Mouse (Mus musculus): ENCODE data around the gene Grap2. TPM values are rescaled to one million over a fixed set of nuclear protein-coding genes. Genes with fewer than 3 reads are reported as not detected.
A peak's percentile ranks its signal among the peaks of the same experiment; 100 is the strongest.

Grap2 gene
- polyA plus RNA-seq (2015; fragmentation: Nextera tagmentation; extraction: Ambion mirVana): 0.97 and 1.3 TPM in 2 replicates

DNA sequence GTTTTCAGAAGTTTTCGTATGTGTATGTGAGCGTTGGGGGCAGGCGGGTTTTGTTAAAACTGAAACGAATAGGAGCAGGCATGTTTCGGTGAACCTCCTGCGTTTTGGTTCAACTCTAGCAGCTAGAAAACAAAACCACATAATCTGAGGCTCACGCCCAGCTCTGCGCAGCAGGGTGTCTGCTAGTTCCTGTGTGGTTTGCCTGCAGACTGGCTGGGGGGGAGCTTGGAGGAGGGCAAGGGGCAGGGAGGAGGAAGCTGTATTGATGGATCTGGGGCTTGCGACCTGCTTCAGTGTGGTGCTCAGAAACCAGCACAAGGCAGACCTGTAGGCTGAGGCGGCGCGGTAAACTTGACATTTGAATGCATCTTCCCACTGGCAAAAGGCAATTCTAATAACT lies at the start of gene Grap2:
Grap2 (plus strand) TSS at position 304 of the 400 bp plus-strand sequence.
- Histone ChIP-seq H3K9me3 (no peaks in the 10 kb centered on the region), H3K36me3 (no peaks in the 10 kb centered on the region), H3K4me2 (no peak within 1 kb of the TSS), H3K27me3 (0 out of 2 replicates have a peak, but pooled peaks cover 10% of the 10 kb centered on the region), H3K9ac (no peak within 1 kb of the TSS), H3K4me1 (replicated peaks) (peaks cover 3% of the 10 kb centered on the region), H3K27ac (no peak within 1 kb of the TSS), H3K4me3 (no peak within 1 kb of the TSS)
- 58% methylated on average over 12 of the region's 12 CpGs for WGBS
- ATAC-seq (ENCODE audit: low FRiP score): no peak

DNA sequence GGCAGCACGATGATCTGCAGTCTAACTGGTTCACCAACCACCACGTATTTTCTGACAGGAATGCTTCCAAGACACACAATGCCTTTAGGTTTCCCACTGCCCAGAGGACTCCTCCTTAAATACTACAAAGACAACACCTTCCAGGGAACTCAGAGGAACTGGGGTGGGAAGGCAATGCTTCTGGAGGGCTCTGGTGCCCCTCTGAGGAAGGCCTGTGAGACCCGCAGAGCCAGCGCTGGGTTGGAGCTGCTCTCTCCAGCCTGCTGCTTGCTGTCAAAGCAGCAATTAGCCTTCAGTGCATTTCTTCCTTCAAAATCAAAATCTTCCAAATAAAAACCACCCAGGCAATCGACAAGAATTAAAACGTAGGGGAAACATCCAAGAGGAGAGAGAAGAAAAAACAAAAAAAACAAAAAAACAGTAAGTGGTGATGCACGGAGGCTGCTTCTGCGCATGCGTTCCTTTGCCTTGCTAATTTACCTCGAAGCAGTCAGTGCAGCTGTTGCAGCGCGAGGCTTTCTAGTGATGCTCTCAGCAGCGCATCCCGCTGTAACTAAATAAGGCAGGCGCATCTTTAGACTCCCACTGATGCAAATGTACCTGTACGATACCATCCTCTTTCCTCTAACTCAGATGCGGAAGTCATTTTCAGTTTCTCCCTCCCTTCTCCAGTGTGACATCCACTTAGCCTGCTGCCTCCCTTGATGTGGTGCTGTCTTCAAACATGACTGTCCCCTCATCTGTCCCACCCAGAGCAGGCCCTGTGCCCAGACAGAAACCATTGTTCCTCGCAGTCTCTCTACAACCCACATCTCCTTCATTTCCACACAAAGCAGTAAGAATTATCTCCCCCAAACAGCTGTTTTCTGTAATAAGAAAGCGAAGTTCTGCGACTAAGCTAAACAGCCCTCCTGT lies 42.2 kb upstream of the Grap2 start:
- H3K4me1 ChIP-seq (replicated peaks): peaks cover 15% of the 10 kb centered on the region; the same call in 1 of the 2 replicates
- H3K27me3 ChIP-seq: 0 out of 2 replicates have a peak, but pooled peaks cover 3% of the 10 kb centered on the region
- no peaks in the 10 kb centered on the region for H3K9me3 ChIP-seq
- peak overlapping the region; percentile 36 for H3K9ac ChIP-seq
- ATAC-seq (ENCODE audit: low FRiP score): no peak
- peak overlapping the region; percentile 29 for H3K4me2 ChIP-seq
- H3K4me3 ChIP-seq: no peak overlapping the region
- no peaks in the 10 kb centered on the region for H3K36me3 ChIP-seq
- 36% methylated on average over 20 of the region's 20 CpGs for WGBS
- 0 out of 2 replicates have a peak overlapping the region, but pooled peaks have one; percentile 36 for H3K27ac ChIP-seq

DNA sequence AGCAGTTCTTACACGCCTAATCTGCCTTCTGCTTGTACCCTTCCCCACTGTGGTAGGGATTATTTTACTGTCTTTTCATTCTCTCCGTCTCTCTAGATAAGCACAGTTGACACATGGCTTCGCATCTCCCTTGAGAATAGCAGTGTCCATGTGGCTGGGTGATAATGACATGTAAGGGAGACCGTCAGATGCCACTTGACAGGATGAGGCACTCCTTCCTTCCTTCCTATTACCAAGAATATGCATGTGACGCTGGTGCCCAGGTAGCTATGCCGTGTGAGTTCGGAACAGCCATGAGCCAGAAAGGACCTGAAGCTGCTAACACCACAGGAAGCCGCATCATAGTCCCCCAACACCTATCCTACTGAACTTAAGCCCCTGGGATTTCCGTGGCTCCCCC lies 41.4 kb upstream of the Grap2 start:
- WGBS: 78% methylated on average over 9 of the region's 9 CpGs
- H3K36me3 ChIP-seq: no peaks in the 10 kb centered on the region
- no peak overlapping the region for H3K9ac ChIP-seq
- H3K4me3 ChIP-seq: no peak overlapping the region
- 0 out of 2 replicates have a peak, but pooled peaks cover 3% of the 10 kb centered on the region for H3K27me3 ChIP-seq
- H3K4me1 ChIP-seq (replicated peaks): peaks cover 15% of the 10 kb centered on the region; the same call in 1 of the 2 replicates
- ATAC-seq (ENCODE audit: low FRiP score): no peak
- H3K9me3 ChIP-seq: no peaks in the 10 kb centered on the region
- no peak overlapping the region for H3K4me2 ChIP-seq
- H3K27ac ChIP-seq: no peak overlapping the region

DNA sequence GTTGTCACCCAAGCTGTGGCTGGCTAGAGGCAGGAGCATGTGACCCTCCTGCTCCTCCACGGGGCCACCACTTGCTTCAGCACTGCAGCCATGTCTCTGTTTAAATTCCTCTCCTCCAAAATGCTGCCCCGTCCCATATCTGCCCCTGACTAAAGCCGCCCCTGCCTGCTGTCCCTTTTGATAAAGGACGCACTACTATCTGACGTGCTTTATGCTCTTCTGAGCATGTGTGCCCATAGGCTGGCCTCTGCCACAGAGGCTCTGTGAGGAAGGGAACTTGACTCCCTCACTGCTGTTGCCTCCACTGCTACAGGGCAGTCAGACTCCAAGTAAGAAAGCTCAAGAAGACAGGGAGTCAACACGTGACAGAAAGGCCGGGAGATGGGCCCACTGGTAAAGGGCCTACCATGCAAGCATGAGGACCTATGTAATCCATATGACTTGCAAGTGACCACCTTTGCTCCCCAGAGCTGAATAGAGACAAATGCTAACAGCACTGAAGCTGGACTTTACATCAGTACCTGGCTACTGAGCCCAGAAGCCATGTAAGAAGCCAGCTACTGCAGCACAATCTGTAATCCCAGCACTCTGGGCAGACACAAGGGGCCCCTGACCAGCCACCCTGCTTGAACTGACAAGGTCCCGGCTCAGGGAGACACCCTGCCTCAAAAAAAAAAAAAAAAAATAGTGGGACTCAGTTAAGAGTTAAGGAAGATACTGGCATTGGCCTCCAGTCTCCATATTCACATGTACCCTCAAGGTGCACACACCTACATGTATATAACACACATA lies 39.9 kb upstream of the Grap2 start:
- Histone ChIP-seq H3K9ac (no peak overlapping the region), H3K36me3 (no peaks in the 10 kb centered on the region), H3K27ac (no peak overlapping the region), H3K4me3 (no peak overlapping the region), H3K4me2 (no peak overlapping the region), H3K9me3 (no peaks in the 10 kb centered on the region), H3K4me1 (replicated peaks) (peaks cover 15% of the 10 kb centered on the region; the same call in 1 of the 2 replicates), H3K27me3 (0 out of 2 replicates have a peak, but pooled peaks cover 3% of the 10 kb centered on the region)
- no peak for ATAC-seq (ENCODE audit: low FRiP score)
- 81% methylated on average over 8 of the region's 8 CpGs for WGBS

DNA sequence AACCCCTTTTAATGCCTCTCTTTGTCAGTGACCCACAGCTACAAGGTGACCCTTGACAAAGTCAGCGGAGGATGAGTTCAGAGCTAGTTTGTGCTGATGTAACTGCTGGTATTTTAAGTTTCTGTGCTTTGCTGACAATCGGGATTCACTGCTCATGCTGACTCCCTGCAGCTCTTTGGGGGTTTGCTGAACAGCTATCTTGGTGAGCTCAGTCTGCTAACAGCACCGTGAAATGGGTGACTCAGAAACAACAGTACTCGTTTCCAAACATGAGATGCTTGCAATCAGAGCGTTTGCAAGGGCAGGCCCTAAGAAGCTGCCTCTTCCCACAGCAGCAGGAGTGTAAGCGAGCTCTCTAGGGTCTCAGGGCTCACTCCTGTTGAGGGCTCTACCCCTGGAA lies 39.1 kb upstream of the Grap2 start:
- 0 out of 2 replicates have a peak, but pooled peaks cover 3% of the 10 kb centered on the region for H3K27me3 ChIP-seq
- H3K4me1 ChIP-seq (replicated peaks): peaks cover 15% of the 10 kb centered on the region; the same call in 1 of the 2 replicates
- H3K4me2 ChIP-seq: no peak overlapping the region
- H3K9me3 ChIP-seq: no peaks in the 10 kb centered on the region
- no peaks in the 10 kb centered on the region for H3K36me3 ChIP-seq
- H3K9ac ChIP-seq: no peak overlapping the region
- no peak overlapping the region for H3K4me3 ChIP-seq
- H3K27ac ChIP-seq: no peak overlapping the region
- WGBS: 60% methylated on average over 6 of the region's 6 CpGs
- no peak for ATAC-seq (ENCODE audit: low FRiP score)

DNA sequence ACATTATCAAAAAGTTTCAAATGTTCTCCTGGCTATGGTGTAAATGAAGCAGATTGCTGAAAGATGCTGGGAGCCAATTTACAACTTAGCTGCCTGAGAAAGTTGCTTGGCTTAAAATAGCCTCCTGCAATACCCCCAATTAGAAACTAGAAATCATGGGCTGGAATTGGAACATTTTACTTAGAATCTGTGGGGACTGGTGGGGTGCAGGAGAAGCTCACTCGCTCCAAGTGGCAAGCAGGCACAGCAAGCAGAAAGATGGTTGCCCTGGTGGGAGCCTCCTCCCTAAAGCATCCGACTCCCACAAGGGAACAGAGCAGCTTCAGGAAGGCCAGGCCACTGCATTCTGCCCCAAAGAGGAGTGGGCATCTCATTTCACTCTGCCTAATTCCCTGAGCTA lies 36.3 kb upstream of the Grap2 start:
- Histone ChIP-seq H3K27ac (no peak overlapping the region), H3K4me3 (no peak overlapping the region), H3K4me1 (replicated peaks) (0 out of 2 replicates have a peak, but pooled peaks cover under 1% of the 10 kb centered on the region), H3K9ac (no peak overlapping the region), H3K4me2 (no peak overlapping the region), H3K27me3 (0 out of 2 replicates have a peak, but pooled peaks cover 3% of the 10 kb centered on the region), H3K9me3 (no peaks in the 10 kb centered on the region), H3K36me3 (no peaks in the 10 kb centered on the region)
- WGBS: 71% methylated on average over 2 of the region's 2 CpGs
- ATAC-seq (ENCODE audit: low FRiP score): no peak

DNA sequence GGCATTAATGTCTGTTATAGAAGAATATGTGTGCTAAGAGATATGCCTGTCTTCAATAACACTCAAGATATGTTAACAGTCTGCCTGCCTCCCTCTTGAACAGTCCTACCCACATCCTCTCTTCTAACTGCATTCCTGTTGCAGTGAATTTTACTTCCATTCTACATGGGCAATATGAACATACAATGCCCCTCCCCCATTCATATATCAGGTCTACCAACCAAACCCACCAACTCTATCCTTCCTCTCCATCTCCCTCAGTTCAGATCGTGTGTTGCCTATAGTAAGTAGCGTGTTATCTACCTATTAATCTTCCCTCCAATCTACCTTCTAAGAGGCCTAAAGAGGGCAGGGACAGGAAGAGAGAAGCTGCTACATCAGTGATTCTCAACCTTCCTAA lies 34.3 kb upstream of the Grap2 start:
- ATAC-seq (ENCODE audit: low FRiP score): no peak
- H3K9ac ChIP-seq: no peak overlapping the region
- H3K4me3 ChIP-seq: no peak overlapping the region
- no peaks in the 10 kb centered on the region for H3K27me3 ChIP-seq
- no peaks in the 10 kb centered on the region for H3K4me1 ChIP-seq (replicated peaks)
- H3K27ac ChIP-seq: no peak overlapping the region
- H3K4me2 ChIP-seq: no peak overlapping the region
- WGBS: 90% methylated on average over 2 of the region's 2 CpGs
- no peaks in the 10 kb centered on the region for H3K36me3 ChIP-seq
- no peaks in the 10 kb centered on the region for H3K9me3 ChIP-seq

DNA sequence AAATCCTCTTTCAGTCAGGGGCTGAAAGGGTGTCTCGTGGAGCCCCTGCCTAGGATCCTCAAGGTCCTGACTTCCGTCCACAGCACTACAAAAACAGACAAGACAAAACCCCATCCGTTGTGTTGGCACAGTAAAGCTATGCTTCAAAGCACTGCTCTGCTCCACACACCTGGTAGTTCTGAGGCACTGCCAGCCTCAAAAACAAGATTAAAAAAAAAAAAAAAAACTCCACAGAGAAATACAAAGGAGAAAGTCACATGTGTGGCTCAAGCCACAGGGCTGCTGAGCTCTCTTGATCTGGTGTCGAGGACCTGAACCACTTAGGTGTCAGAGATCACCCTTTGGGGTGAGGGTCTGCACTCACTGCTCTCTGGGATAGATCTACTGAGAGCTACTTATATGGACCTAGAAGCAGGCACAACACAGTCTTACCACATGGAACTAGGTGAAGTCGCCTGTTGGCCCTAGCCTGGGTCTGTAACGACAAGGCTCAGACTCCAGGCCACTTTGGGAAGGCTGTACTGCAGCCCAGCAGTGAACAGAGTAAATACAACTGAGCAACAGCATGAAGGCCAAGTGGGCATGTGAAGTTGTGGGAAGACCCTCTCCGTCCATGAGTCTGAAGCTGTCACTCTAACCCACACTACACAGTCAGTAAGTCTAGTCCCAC lies 33.6 kb upstream of the Grap2 start:
- Histone ChIP-seq H3K4me1 (replicated peaks) (no peaks in the 10 kb centered on the region), H3K36me3 (no peaks in the 10 kb centered on the region), H3K4me3 (no peak overlapping the region), H3K27me3 (no peaks in the 10 kb centered on the region), H3K9me3 (no peaks in the 10 kb centered on the region), H3K4me2 (no peak overlapping the region), H3K27ac (no peak overlapping the region), H3K9ac (no peak overlapping the region)
- 86% methylated on average over 7 of the region's 7 CpGs for WGBS
- no peak for ATAC-seq (ENCODE audit: low FRiP score)

DNA sequence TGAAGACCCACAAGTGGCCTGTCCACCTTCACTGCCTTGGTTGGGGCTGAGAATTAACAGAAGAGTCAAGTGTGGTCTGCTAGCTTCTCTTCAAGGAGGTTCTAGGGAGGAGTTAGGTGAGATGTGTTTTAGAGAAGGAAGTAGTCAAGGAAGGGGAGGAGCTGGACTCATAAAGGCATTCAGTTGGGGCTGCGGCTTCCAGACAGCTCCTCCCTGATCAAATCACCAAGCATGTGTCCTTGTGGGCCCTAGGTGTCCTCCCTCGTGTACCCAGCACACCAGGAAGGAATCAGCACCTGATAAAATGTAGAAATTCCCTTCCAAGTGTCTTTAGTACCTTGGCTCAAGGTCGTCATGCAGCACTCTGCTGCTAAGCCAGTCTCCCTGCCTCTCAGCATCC lies 28.3 kb upstream of the Grap2 start:
- no peak overlapping the region for H3K4me2 ChIP-seq
- WGBS: 63% methylated on average over 3 of the region's 3 CpGs

DNA sequence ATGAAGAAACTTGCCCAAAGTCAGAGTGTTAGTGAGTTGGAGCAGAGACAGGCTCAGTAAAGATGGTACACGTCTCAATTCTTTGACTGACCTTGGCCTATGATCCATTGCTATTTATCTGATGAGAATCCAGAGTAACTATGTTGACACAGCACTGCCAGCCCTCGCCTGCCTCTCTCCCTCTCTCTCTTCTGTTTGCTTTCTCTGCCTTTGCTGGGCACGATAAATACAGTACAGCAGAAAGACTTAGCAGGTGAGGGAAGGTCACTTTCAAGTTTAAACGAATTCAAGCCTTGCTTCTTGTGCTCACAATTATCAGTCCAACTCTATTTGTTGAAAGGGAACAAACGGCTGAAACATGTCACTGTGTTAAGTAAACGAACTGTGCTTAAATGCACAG lies 27.0 kb upstream of the Grap2 start:
- Histone ChIP-seq H3K4me2 (no peak overlapping the region), H3K27me3 (no peaks in the 10 kb centered on the region), H3K27ac (no peak overlapping the region), H3K4me3 (no peak overlapping the region), H3K4me1 (replicated peaks) (no peaks in the 10 kb centered on the region), H3K9ac (no peak overlapping the region), H3K9me3 (no peaks in the 10 kb centered on the region), H3K36me3 (no peaks in the 10 kb centered on the region)
- WGBS: 77% methylated on average over 6 of the region's 6 CpGs
- ATAC-seq (ENCODE audit: low FRiP score): no peak

More for the DNA sequence above, 28.3 kb upstream of the Grap2 start:
- Histone ChIP-seq H3K4me1 (replicated peaks) (no peaks in the 10 kb centered on the region), H3K36me3 (no peaks in the 10 kb centered on the region), H3K4me3 (no peak overlapping the region), H3K9me3 (no peaks in the 10 kb centered on the region), H3K9ac (no peak overlapping the region), H3K27me3 (no peaks in the 10 kb centered on the region), H3K27ac (no peak overlapping the region)
- ATAC-seq (ENCODE audit: low FRiP score): no peak

DNA sequence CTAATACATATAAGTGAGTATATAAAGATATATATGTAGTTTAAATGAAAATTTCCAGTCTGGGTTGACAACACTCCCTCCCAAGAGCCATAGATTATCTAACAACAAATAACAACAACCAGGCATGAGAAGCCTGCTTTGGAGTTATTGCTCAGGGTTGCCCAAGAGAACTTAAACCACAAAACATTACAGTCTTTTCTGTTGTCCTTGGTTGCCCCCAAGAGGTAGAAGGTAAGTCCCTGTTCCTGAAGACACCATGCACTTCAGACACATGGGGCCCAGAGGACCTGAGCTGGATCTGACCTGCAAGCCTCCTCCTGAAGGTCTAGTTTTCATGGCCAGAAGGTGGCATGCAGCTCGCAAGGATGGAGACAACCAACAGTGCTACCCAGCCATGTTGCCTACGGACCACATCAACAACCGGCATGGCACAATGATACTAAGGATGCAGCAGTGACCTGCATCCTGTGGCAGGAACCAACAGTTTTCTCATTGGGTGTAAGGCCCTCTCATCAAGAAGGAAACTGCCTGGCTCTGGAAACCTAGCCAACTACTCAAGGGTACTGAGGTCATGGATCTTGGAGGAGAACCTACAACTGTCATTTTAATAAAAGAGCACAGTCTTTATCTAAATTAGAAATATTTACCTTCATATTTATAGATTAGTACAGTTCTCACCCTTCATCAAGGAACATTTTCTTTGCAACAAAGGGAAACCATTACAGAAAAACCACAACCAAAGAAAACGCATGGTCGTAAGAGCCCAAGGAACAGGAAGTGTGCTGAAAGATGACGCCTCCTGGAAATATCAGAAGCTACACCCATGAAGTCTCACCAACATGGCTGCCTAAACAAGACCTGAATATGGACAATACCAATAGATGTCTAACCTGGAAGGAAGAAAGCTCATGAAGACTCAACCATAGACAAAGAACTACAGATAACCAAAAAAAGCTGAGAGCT lies 17.3 kb upstream of the Grap2 start:
- 96% methylated on average over 6 of the region's 6 CpGs for WGBS
- ATAC-seq (ENCODE audit: low FRiP score): no peak
- H3K36me3 ChIP-seq: no peaks in the 10 kb centered on the region
- H3K27ac ChIP-seq: no peak overlapping the region
- no peak overlapping the region for H3K4me3 ChIP-seq
- no peak overlapping the region for H3K4me2 ChIP-seq
- no peaks in the 10 kb centered on the region for H3K27me3 ChIP-seq
- no peak overlapping the region for H3K9ac ChIP-seq
- no peaks in the 10 kb centered on the region for H3K9me3 ChIP-seq
- no peaks in the 10 kb centered on the region; the same call in 1 of the 2 replicates for H3K4me1 ChIP-seq (replicated peaks)

All from hindbrain, embryonic 13.5 days (tissue).